Mouse (Mus musculus) liver, adult 2 months (tissue): ENCODE measurements at regions not wholly inside any gene's neighbourhood (a gene's known extent, or its start where the extent isn't known, plus 50 kb on each side); places are given as distances from the start of the nearest gene placed in this dataset.
"Not testable (repeated sequence)": the region's sequence is repeated elsewhere in the genome, so short reads cannot be mapped to it uniquely, and the experiment has no call there.

Experiments
- DNase-seq: peaks from one replicate; pipeline ENCODE4 v3.0.0-alpha.2; 2011; ENCODE audit warnings: low read depth, low spot score; ENCODE audit errors: extremely low read depth
- H3K27ac ChIP-seq: fragments of 200-500 bp; replicated peaks from 2 replicates; pipeline ENCODE4 v1.5.1; 2012; ENCODE audit warnings: low read depth, mild to moderate bottlenecking, control low read depth, inconsistent platforms, low read length; ENCODE audit not compliant: insufficient read depth
- H3K27me3 ChIP-seq: fragments of 200-500 bp; 2 replicates; pipeline ENCODE4 v1.6.1; 2012; ENCODE audit warnings: mild to moderate bottlenecking, moderate library complexity, low read length, inconsistent platforms; ENCODE audit not compliant: control insufficient read depth, insufficient read depth
- H3K36me3 ChIP-seq: fragments of 200-500 bp; 2 replicates; pipeline ENCODE4 v1.6.1; 2012; ENCODE audit warnings: low read length, inconsistent platforms; ENCODE audit not compliant: control insufficient read depth, insufficient read depth
- H3K4me1 ChIP-seq: fragments of 200-500 bp; 2 replicates; pipeline ENCODE4 v1.6.1; 2011; ENCODE audit warnings: low read length; ENCODE audit not compliant: control insufficient read depth, insufficient read depth
- H3K4me3 ChIP-seq: fragments of 200-500 bp; 2 replicates; pipeline ENCODE4 v1.5.1; 2011; ENCODE audit warnings: low read depth, mild to moderate bottlenecking, control low read depth, low read length, moderate library complexity; ENCODE audit not compliant: insufficient read depth
- H3K79me2 ChIP-seq: fragments of 200-500 bp; 2 replicates; pipeline ENCODE4 v1.6.1; 2012; ENCODE audit warnings: inconsistent platforms, mild to moderate bottlenecking, low read length, moderate library complexity; ENCODE audit not compliant: control insufficient read depth, insufficient read depth
- H3K9ac ChIP-seq: fragments of 200-500 bp; 2 replicates; pipeline ENCODE4 v1.6.1; 2012; ENCODE audit warnings: low read depth, mild to moderate bottlenecking, control low read depth, inconsistent platforms, low read length
- CTCF ChIP-seq: fragments of 200-500 bp; IDR thresholded peaks from 2 replicates; pipeline ENCODE4 v1.5.1; 2011; ENCODE audit warnings: low read depth, low read length, control low read depth
- POLR2A ChIP-seq: fragments of 200-500 bp; IDR thresholded peaks from 2 replicates; pipeline ENCODE4 v1.6.1; 2011; ENCODE audit warnings: low read length, control low read depth; ENCODE audit not compliant: insufficient read depth; ENCODE audit errors: extremely low read depth
- WGBS: fragments of 180-500 bp; shearing (Covaris S2); methylation state at CpG from one replicate; pipeline ENCODE4 v1.1.7; 2018; 5-methylcytosine and 5-hydroxymethylcytosine counted together

- Histone ChIP-seq H3K27ac (no peak overlapping the region), H3K9ac (no peak overlapping the region), H3K79me2 (no peaks in the 10 kb centered on the region), H3K27me3 (no peaks in the 10 kb centered on the region), H3K36me3 (no peaks in the 10 kb centered on the region), H3K4me3 (no peak overlapping the region), H3K4me1 (no peaks in the 10 kb centered on the region)
- no peak for DNase-seq
- TF ChIP-seq CTCF (no peak), POLR2A (no peak)
- WGBS = 86% methylated on average over 2 of the region's 2 CpGs
Observed at GRCm38 (mm10) chr5:4248422-4248821, 56.3 kb downstream of the Mterf1b start.

- WGBS = 80% methylated on average over 5 of the region's 5 CpGs
- not testable (repeated sequence) for H3K4me1 ChIP-seq, DNase-seq
Observed at GRCm38 (mm10) chr5:4254280-4254679, 62.1 kb downstream of the Mterf1b start.

GRCm38 (mm10) chr5:4257048-4257750 lies 65.0 kb downstream of the Mterf1b start:
- no peak overlapping the region for H3K9ac ChIP-seq
- WGBS = 79% methylated on average over 12 of the region's 12 CpGs

More at GRCm38 (mm10) chr5:4254280-4254679, 62.1 kb downstream of the Mterf1b start:
- not testable (repeated sequence) for H3K9ac ChIP-seq, H3K4me3 ChIP-seq, H3K27me3 ChIP-seq, H3K27ac ChIP-seq, H3K79me2 ChIP-seq, H3K36me3 ChIP-seq

GRCm38 (mm10) chr5:4259260-4259659 lies 67.1 kb downstream of the Mterf1b start:
- Histone ChIP-seq H3K27me3 (no peaks in the 10 kb centered on the region), H3K27ac (no peak overlapping the region), H3K4me1 (no peaks in the 10 kb centered on the region), H3K4me3 (no peak overlapping the region), H3K9ac (no peak overlapping the region), H3K36me3 (no peaks in the 10 kb centered on the region), H3K79me2 (no peaks in the 10 kb centered on the region)
- 85% methylated on average over 4 of the region's 4 CpGs for WGBS
- DNase-seq = no peak
- TF ChIP-seq POLR2A = no peak
- no peak for TF ChIP-seq CTCF

More at GRCm38 (mm10) chr5:4257048-4257750, 65.0 kb downstream of the Mterf1b start:
- H3K79me2 ChIP-seq = no peaks in the 10 kb centered on the region
- no peaks in the 10 kb centered on the region for H3K36me3 ChIP-seq
- TF ChIP-seq CTCF (no peak), POLR2A (no peak)
- no peaks in the 10 kb centered on the region for H3K4me1 ChIP-seq
- H3K4me3 ChIP-seq = no peak overlapping the region
- no peak for DNase-seq
- no peak overlapping the region for H3K27ac ChIP-seq
- H3K27me3 ChIP-seq = no peaks in the 10 kb centered on the region

GRCm38 (mm10) chr5:4262666-4263065 lies 70.5 kb downstream of the Mterf1b start:
- no peak overlapping the region for H3K4me3 ChIP-seq
- no peaks in the 10 kb centered on the region for H3K4me1 ChIP-seq
- H3K9ac ChIP-seq = no peak overlapping the region
- no peak overlapping the region for H3K27ac ChIP-seq
- H3K79me2 ChIP-seq = no peaks in the 10 kb centered on the region
- H3K36me3 ChIP-seq = no peaks in the 10 kb centered on the region
- H3K27me3 ChIP-seq = no peaks in the 10 kb centered on the region
- WGBS = 94% methylated on average over 1 of the region's 1 CpGs
- TF ChIP-seq POLR2A (no peak), CTCF (peak; percentile 60)
- no peak for DNase-seq

DNA sequence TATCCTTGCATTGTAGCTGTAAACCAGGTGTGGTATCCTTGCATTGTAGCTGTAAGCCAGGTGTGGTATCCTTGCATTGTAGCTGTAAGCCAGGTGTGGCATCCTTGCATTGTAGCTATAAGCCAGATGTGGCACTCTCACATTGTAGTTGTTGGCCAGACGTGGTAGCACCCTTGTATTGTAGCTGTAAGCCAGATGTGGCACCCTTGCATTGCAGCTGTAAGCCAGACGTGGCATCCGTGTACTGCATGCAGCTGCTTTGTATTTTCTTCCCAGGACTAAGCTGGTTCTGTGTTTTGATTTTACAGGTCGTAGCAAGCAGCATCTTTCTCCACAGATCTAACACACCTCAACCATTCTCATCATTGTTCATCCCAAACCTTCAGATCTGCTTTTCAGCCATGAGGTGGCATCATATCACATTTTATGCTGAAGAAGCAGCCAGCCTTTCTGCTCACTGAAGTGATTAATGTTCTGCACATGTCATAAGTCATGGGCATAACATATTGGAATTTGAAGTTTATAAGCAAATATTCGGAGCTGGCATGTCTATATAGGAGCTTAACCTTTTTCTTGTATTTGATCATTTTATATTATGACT lies 71.5 kb downstream of the Mterf1b start:
- Histone ChIP-seq H3K79me2 (no peaks in the 10 kb centered on the region), H3K27ac (no peak overlapping the region), H3K9ac (no peak overlapping the region), H3K4me3 (no peak overlapping the region), H3K36me3 (no peaks in the 10 kb centered on the region), H3K4me1 (no peaks in the 10 kb centered on the region), H3K27me3 (no peaks in the 10 kb centered on the region)
- no peak for TF ChIP-seq POLR2A
- TF ChIP-seq CTCF = no peak
- DNase-seq = peak; percentile 12
- WGBS = 68% methylated on average over 5 of the region's 5 CpGs
